Mouse (Mus musculus): ENCODE data around the gene Mettl23.
"Not testable (repeated sequence)": the region's sequence is repeated elsewhere in the genome, so short reads cannot be mapped to it uniquely, and the experiment has no call there.

Mettl23 gene

GRCm38 (mm10) chr11:116880839-116881238 lies 37.8 kb downstream of the Mettl23 start:
- DNase-seq (ENCODE audit: low read depth, low spot score), result no peak

- no peak for DNase-seq (ENCODE audit: low read depth, low spot score)
Measured at GRCm38 (mm10) chr11:116881440-116881839, 38.4 kb downstream of the Mettl23 start.

- DNase-seq (ENCODE audit: low read depth, low spot score), result no peak
Measured at GRCm38 (mm10) chr11:116882446-116882845, 39.4 kb downstream of the Mettl23 start.

- no peak for DNase-seq (ENCODE audit: low read depth, low spot score)
Measured at GRCm38 (mm10) chr11:116884061-116884460, 41.0 kb downstream of the Mettl23 start.

- DNase-seq (ENCODE audit: low read depth, low spot score), result peak; percentile 88
Measured at GRCm38 (mm10) chr11:116885275-116886151, 42.4 kb downstream of the Mettl23 start.

GRCm38 (mm10) chr11:116887136-116887535 lies 44.1 kb downstream of the Mettl23 start:
- DNase-seq (ENCODE audit: low read depth, low spot score), result no peak

GRCm38 (mm10) chr11:116893532-116894442 lies 50.7 kb downstream of the Mettl23 start:
- DNase-seq (ENCODE audit: low read depth, low spot score), result no peak

- DNase-seq (ENCODE audit: low read depth, low spot score), result no peak
Measured at GRCm38 (mm10) chr11:116895402-116895801, 52.3 kb downstream of the Mettl23 start.

GRCm38 (mm10) chr11:116899247-116899646 lies 56.2 kb downstream of the Mettl23 start:
- DNase-seq (ENCODE audit: low read depth, low spot score), result no peak

- DNase-seq (ENCODE audit: low read depth, low spot score), result not testable (repeated sequence)
Measured at GRCm38 (mm10) chr11:116902588-116902987, 59.5 kb downstream of the Mettl23 start.

Data from CD4-positive, CD25-positive, alpha-beta regulatory T cell, adult 2 months (primary cell).